Mouse (Mus musculus) E14TG2a.4 (cell line): ENCODE results near the gene Slc41a2.

ENCODE experiments used
- CTCF ChIP-seq: conservative IDR thresholded peaks from 2 replicates; pipeline ENCODE4 v1.5.1; 2014; ENCODE audit warnings: low read length
- POU5F1 ChIP-seq: IDR thresholded peaks from 2 replicates; pipeline ENCODE4 v1.6.1; 2014; ENCODE audit warnings: low read length, borderline replicate concordance

DNA sequence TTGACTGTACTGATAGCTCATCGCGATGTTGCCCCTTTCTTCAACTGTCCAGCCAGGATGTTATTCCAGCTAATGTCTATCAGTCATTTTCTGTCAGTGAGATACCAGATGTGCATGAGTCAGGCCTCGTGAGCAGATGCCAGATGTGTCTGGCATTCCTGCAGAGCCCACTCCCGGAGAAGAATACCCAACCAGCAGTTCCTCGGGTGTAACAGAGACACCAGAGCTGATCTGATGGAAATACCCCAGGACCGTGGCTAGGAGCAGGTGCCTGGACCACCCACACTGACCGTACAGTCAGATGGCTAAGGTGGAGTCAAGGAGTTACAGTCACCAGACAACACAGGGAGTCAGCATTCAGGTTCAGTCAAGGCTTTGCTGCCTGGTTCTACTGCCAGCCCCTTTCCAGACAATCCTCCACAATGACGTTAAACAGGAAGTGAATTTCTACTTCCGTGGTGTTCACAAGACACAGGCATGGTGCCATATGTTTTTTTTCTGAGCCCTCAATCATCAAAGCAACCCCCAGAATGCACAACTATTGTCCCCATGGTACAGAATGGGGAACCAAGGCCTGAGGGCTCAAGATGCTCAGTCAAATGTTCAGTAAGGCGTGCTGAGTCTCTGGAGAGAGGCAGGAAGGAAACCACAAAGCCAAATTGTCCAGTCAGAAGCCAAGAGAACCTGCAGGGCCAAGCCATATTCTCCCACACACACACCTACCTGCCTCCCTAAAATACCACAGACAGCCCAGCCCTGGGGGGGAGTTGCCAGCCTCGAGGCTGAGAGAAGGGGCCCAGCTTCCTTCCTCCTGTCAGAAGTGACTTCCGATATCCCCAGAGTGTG is 153.8 kb downstream of the Slc41a2 start:
- TF ChIP-seq CTCF (no peak), POU5F1 (no peak)
